Mouse (Mus musculus) C2C12 (cell line): ENCODE results near the gene Ints13.

Experiments used
- CTCF ChIP-seq: IDR thresholded peaks from one replicate; pipeline ENCODE4 v1.5.1; 2011; ENCODE audit not compliant: control insufficient read depth, insufficient read depth, insufficient read length
- FOSL1 ChIP-seq: IDR thresholded peaks from one replicate; pipeline ENCODE4 v1.8.0; 2011; ENCODE audit warnings: mild to moderate bottlenecking, low read length; ENCODE audit not compliant: poor library complexity, insufficient read depth, severe bottlenecking
- MAX ChIP-seq: IDR thresholded peaks from one replicate; pipeline ENCODE4 v1.6.1; 2011; ENCODE audit warnings: mild to moderate bottlenecking, control low read depth
- MYOD1 ChIP-seq: IDR thresholded peaks from one replicate; pipeline ENCODE4 v1.6.1; 2011; ENCODE audit warnings: low read depth; ENCODE audit not compliant: control insufficient read depth, insufficient read length
- USF1 ChIP-seq: IDR thresholded peaks from one replicate; pipeline ENCODE4 v1.6.1; 2011; ENCODE audit warnings: low read depth, mild to moderate bottlenecking, control low read depth, moderate library complexity

- TF ChIP-seq MYOD1: no peak
- TF ChIP-seq CTCF: no peak
- no peak for TF ChIP-seq FOSL1
- no peak for TF ChIP-seq USF1
- no peak for TF ChIP-seq MAX
These were observed 64.3 kb downstream of the Ints13 start for GRCm38 (mm10) chr6:146513384-146513783.
